Mouse (Mus musculus): Measurements from ENCODE around the gene Hsp90ab1. TPM values are rescaled to one million over a fixed set of nuclear protein-coding genes. Genes with fewer than 3 reads are reported as not detected.
A peak's percentile ranks its signal among the peaks of the same experiment; 100 is the strongest.

The Hsp90ab1 gene
- polyA plus RNA-seq, 1 experiment from 2014 or later: 1,628 TPM

DNA sequence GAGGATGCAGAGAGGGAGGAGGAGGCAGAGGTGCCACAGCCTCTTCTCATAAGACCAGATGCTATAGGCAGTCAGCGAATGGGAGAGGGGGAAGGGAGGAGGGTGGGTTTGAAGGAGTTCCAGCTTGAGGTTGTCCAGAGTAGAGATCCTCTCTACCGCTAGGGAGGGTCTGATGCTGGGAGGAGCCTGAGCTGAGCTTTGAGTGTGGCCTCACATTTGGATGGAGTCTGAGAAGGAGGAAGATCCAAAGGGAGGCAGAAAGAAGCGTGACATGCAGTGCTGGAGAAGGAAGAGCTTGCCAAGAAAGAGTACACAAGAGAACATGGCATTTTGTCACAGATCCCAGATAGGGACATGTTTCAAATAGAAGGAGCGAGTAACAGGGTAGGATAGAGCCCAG is 34.7 kb downstream of the Hsp90ab1 start:
- WGBS: 56% methylated on average over 4 of the region's 4 CpGs
- Histone ChIP-seq H3K36me3 (ENCODE audit: control insufficient read depth, insufficient read depth, low read length) (no peaks in the 10 kb centered on the region), H3K4me3 (ENCODE audit: low read depth, low read length) (no peak overlapping the region), H3K9me3 (ENCODE audit: control insufficient read depth, low read length) (no peaks in the 10 kb centered on the region), H3K27ac (ENCODE audit: low read depth) (no peak overlapping the region), H3K9ac (ENCODE audit: low read length) (no peak overlapping the region), H3K4me1 (replicated peaks; ENCODE audit: control insufficient read depth, insufficient read depth, low read length) (no peaks in the 10 kb centered on the region), H3K4me2 (ENCODE audit: low read length) (no peak overlapping the region), H3K27me3 (replicated peaks; ENCODE audit: control insufficient read depth, insufficient read depth, low read length) (peaks cover 68% of the 10 kb centered on the region)
- ATAC-seq (replicated peaks; ENCODE audit: low FRiP score, low TSS enrichment, low read depth) (no peak), DNase-seq (ENCODE audit: low spot score) (no peak)

DNA sequence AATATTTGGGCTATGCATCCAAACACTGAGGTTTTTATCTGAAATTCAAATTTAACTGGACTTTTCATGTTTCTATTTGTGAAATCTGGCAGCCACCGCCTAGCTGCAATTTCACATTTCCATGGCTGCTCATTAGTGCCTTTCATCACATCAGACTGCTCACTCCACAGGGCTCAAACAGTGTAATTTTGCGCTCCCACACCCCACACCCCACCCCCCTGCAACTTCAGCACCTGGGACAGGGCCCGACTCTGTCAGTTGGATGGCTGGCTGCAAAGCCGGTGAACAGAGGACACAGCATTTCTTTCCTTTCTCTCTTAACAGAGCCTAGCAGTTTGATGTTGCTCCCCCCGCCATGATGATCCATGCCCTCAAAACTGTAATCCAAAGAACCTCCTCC is 36.8 kb downstream of the Hsp90ab1 start:
- H3K4me3 ChIP-seq (ENCODE audit: low read depth, low read length): no peak overlapping the region
- no peaks in the 10 kb centered on the region for H3K9me3 ChIP-seq (ENCODE audit: control insufficient read depth, low read length)
- no peaks in the 10 kb centered on the region for H3K4me1 ChIP-seq (replicated peaks; ENCODE audit: control insufficient read depth, insufficient read depth, low read length)
- H3K9ac ChIP-seq (ENCODE audit: low read length): no peak overlapping the region
- H3K27ac ChIP-seq (ENCODE audit: low read depth): no peak overlapping the region
- DNase-seq (ENCODE audit: low spot score): peak; percentile 84
- WGBS: 18% methylated on average over 5 of the region's 5 CpGs
- H3K27me3 ChIP-seq (replicated peaks; ENCODE audit: control insufficient read depth, insufficient read depth, low read length): peaks cover 70% of the 10 kb centered on the region
- no peak overlapping the region for H3K4me2 ChIP-seq (ENCODE audit: low read length)
- no peak for ATAC-seq (replicated peaks; ENCODE audit: low FRiP score, low TSS enrichment, low read depth)
- H3K36me3 ChIP-seq (ENCODE audit: control insufficient read depth, insufficient read depth, low read length): no peaks in the 10 kb centered on the region

DNA sequence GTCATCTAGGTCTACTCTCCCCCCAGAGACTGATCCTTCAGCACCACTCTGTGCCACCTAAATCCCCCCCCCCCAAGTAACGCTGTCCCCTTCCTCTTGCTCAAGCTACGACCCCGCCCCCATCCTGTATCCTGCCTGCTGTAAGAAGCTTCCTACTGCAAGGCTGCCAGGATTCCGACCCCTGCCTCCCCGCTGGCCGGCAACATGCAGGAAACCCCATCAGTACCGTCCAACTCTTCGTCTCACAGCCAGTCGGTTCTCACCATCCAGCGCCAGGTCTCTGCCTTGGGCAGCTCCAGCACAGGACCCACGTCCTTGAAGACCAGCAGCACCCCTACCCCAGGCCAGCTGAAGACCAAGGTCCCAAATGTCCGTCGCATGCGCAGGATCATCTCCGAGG is 40.2 kb downstream of the Hsp90ab1 start:
- no peak for DNase-seq (ENCODE audit: low spot score)
- Histone ChIP-seq H3K27ac (ENCODE audit: low read depth) (no peak overlapping the region), H3K9me3 (ENCODE audit: control insufficient read depth, low read length) (no peaks in the 10 kb centered on the region), H3K4me3 (ENCODE audit: low read depth, low read length) (no peak overlapping the region), H3K4me2 (ENCODE audit: low read length) (no peak overlapping the region), H3K27me3 (replicated peaks; ENCODE audit: control insufficient read depth, insufficient read depth, low read length) (peaks cover 63% of the 10 kb centered on the region), H3K4me1 (replicated peaks; ENCODE audit: control insufficient read depth, insufficient read depth, low read length) (no peaks in the 10 kb centered on the region), H3K36me3 (ENCODE audit: control insufficient read depth, insufficient read depth, low read length) (no peaks in the 10 kb centered on the region), H3K9ac (ENCODE audit: low read length) (no peak overlapping the region)
- ATAC-seq (replicated peaks; ENCODE audit: low FRiP score, low TSS enrichment, low read depth): no peak
- WGBS: 47% methylated on average over 15 of the region's 15 CpGs

DNA sequence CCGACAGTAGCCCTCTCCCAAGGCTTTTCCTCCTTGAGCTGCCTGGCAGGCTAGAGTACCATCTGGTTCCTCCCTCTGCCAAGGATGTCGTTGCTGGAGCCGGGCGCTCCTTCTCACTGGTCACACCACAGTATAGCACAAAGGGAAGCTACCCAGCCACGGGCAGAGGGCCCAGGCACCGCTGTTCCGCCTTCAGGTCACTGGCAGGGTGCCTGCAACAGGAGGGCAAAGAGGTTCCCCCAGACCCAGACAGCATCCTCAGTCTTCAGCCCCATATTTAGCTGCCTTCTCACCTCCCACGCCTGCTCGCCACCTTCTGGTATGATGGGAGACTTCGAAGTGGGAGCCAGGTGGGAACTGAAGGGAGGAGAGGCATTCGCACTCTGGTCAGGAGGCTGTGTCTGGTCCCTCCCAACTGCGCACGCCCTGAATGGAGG is 42.7 kb downstream of the Hsp90ab1 start:
- Histone ChIP-seq H3K9ac (ENCODE audit: low read length) (no peak overlapping the region), H3K4me1 (replicated peaks; ENCODE audit: control insufficient read depth, insufficient read depth, low read length) (no peaks in the 10 kb centered on the region), H3K4me2 (ENCODE audit: low read length) (no peak overlapping the region), H3K36me3 (ENCODE audit: control insufficient read depth, insufficient read depth, low read length) (no peaks in the 10 kb centered on the region), H3K4me3 (ENCODE audit: low read depth, low read length) (no peak overlapping the region), H3K27ac (ENCODE audit: low read depth) (no peak overlapping the region), H3K27me3 (replicated peaks; ENCODE audit: control insufficient read depth, insufficient read depth, low read length) (peaks cover 46% of the 10 kb centered on the region), H3K9me3 (ENCODE audit: control insufficient read depth, low read length) (no peaks in the 10 kb centered on the region)
- WGBS: 44% methylated on average over 13 of the region's 13 CpGs
- DNase-seq (ENCODE audit: low spot score) (no peak), ATAC-seq (replicated peaks; ENCODE audit: low FRiP score, low TSS enrichment, low read depth) (no peak)

DNA sequence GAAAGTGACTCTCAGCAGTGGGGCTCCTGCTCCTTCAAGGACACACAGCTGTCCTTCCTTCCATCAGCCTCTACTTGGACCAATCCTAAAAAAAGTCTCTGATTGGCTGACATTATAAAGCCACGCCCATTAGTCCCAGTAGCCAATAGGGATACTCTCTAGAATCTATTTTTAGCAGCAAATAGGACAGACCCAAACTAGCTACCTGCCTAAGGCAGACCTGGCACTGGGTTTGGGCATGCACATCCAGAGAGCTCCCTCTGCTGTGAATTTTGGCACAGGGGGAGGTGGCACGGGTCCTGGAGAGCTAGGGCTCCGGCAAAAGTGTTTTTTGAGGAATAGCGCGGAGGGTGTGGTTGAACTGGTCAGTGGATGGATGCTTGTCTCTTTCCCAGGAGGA is 46.5 kb downstream of the Hsp90ab1 start:
- no peak overlapping the region for H3K27ac ChIP-seq (ENCODE audit: low read depth)
- peaks cover 29% of the 10 kb centered on the region for H3K27me3 ChIP-seq (replicated peaks; ENCODE audit: control insufficient read depth, insufficient read depth, low read length)
- no peak overlapping the region for H3K4me2 ChIP-seq (ENCODE audit: low read length)
- no peaks in the 10 kb centered on the region for H3K36me3 ChIP-seq (ENCODE audit: control insufficient read depth, insufficient read depth, low read length)
- no peak for ATAC-seq (replicated peaks; ENCODE audit: low FRiP score, low TSS enrichment, low read depth)
- DNase-seq (ENCODE audit: low spot score): no peak
- 25% methylated on average over 5 of the region's 5 CpGs for WGBS
- H3K9ac ChIP-seq (ENCODE audit: low read length): no peak overlapping the region
- H3K4me1 ChIP-seq (replicated peaks; ENCODE audit: control insufficient read depth, insufficient read depth, low read length): peaks cover 6% of the 10 kb centered on the region; the same call in 1 of the 2 replicates
- no peak overlapping the region for H3K4me3 ChIP-seq (ENCODE audit: low read depth, low read length)
- no peaks in the 10 kb centered on the region for H3K9me3 ChIP-seq (ENCODE audit: control insufficient read depth, low read length)

DNA sequence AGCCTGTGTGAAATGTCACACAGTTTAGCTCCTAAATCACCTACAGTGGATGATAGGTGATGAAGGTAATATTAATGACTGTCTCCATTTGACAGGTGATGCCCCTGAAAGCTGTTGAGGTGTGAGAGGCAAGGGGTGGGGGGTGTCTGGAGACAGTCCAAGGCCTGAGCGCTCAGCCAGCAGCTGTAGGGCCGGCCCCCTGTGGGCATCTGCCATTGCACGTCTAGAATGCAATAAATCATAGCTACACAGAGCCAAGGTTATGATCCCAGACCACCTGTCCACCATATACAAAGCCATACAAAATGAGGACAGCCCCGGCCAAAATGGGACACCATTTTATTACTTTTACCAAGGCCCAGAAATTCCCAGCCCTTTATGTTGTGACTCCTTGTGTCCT is 48.1 kb downstream of the Hsp90ab1 start:
- H3K27me3 ChIP-seq (replicated peaks; ENCODE audit: control insufficient read depth, insufficient read depth, low read length): peaks cover 20% of the 10 kb centered on the region
- H3K9ac ChIP-seq (ENCODE audit: low read length): no peak overlapping the region
- ATAC-seq (replicated peaks; ENCODE audit: low FRiP score, low TSS enrichment, low read depth) (no peak), DNase-seq (ENCODE audit: low spot score) (no peak)
- peaks cover 6% of the 10 kb centered on the region; the same call in 1 of the 2 replicates for H3K4me1 ChIP-seq (replicated peaks; ENCODE audit: control insufficient read depth, insufficient read depth, low read length)
- peaks cover 5% of the 10 kb centered on the region; the same call in 1 of the 2 replicates for H3K36me3 ChIP-seq (ENCODE audit: control insufficient read depth, insufficient read depth, low read length)
- H3K27ac ChIP-seq (ENCODE audit: low read depth): no peak overlapping the region
- 55% methylated on average over 4 of the region's 4 CpGs for WGBS
- H3K4me2 ChIP-seq (ENCODE audit: low read length): no peak overlapping the region
- H3K4me3 ChIP-seq (ENCODE audit: low read depth, low read length): no peak overlapping the region
- H3K9me3 ChIP-seq (ENCODE audit: control insufficient read depth, low read length): no peaks in the 10 kb centered on the region

DNA sequence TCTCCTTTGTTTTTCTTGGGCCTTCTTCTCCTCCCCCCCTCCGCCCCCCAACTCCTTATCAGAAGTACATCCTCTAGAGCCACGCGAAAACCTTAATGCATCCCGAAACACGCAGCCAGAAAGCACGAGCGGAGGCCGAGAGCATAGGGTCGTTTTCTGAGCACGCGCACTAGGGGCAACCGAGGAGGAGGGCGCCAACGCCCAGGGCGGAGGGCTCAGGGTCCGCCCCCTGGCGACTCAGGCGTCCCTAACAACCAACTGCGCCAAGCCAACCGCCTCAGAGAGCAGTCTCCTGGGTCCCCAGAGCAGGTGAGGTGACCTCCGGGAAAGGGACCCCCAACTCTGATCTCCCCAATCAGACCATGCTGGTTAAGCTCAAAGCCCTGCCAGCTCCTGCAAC is 49.8 kb downstream of the Hsp90ab1 start, which contains the start of gene Tcte1:
Gene Tcte1 (plus strand): TSS at position 172 of the 400 bp plus-strand sequence.
- no peak within 1 kb of the TSS for H3K27ac ChIP-seq (ENCODE audit: low read depth)
- DNase-seq (ENCODE audit: low spot score) (peak; percentile 75), ATAC-seq (replicated peaks; ENCODE audit: low FRiP score, low TSS enrichment, low read depth) (peak; percentile 70)
- H3K4me1 ChIP-seq (replicated peaks; ENCODE audit: control insufficient read depth, insufficient read depth, low read length): peaks cover 6% of the 10 kb centered on the region; the same call in 1 of the 2 replicates
- peaks cover 13% of the 10 kb centered on the region for H3K36me3 ChIP-seq (ENCODE audit: control insufficient read depth, insufficient read depth, low read length)
- H3K9ac ChIP-seq (ENCODE audit: low read length): 0 out of 2 replicates have a peak within 1 kb of the TSS, but pooled peaks have one; percentile 0
- peaks cover 9% of the 10 kb centered on the region for H3K27me3 ChIP-seq (replicated peaks; ENCODE audit: control insufficient read depth, insufficient read depth, low read length)
- no peaks in the 10 kb centered on the region for H3K9me3 ChIP-seq (ENCODE audit: control insufficient read depth, low read length)
- peak within 1 kb of the TSS; percentile 79 for H3K4me2 ChIP-seq (ENCODE audit: low read length)
- peak within 1 kb of the TSS; percentile 35 for H3K4me3 ChIP-seq (ENCODE audit: low read depth, low read length)
- WGBS: 0% methylated on average over 21 of the region's 21 CpGs

DNA sequence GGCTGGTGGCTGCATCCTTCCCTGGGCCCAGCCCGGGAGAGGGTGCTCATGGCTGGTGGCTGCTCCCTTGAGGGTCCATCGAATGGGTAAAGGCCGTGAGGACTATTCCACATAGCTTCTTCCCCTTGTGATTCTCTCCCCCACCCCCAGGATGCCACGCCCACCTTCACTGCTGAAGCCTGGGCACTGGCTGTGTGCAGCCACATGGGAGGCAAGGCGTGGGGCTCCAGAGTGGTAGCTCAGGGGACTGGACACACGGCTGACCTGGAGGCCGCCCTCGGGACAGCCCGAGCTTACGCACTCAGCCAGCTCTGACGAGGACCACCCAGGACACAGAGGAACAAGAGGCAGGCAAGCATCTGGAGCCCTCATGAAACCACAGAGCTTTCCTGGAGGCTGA is 52.9 kb downstream of the Hsp90ab1 start:
- WGBS: 78% methylated on average over 11 of the region's 11 CpGs
- H3K9ac ChIP-seq (ENCODE audit: low read length): no peak overlapping the region
- peaks cover 6% of the 10 kb centered on the region; the same call in 1 of the 2 replicates for H3K4me1 ChIP-seq (replicated peaks; ENCODE audit: control insufficient read depth, insufficient read depth, low read length)
- ATAC-seq (replicated peaks; ENCODE audit: low FRiP score, low TSS enrichment, low read depth) (no peak), DNase-seq (ENCODE audit: low spot score) (no peak)
- no peak overlapping the region for H3K4me2 ChIP-seq (ENCODE audit: low read length)
- H3K9me3 ChIP-seq (ENCODE audit: control insufficient read depth, low read length): no peaks in the 10 kb centered on the region
- H3K27me3 ChIP-seq (replicated peaks; ENCODE audit: control insufficient read depth, insufficient read depth, low read length): peaks cover 9% of the 10 kb centered on the region
- peaks cover 28% of the 10 kb centered on the region for H3K36me3 ChIP-seq (ENCODE audit: control insufficient read depth, insufficient read depth, low read length)
- no peak overlapping the region for H3K27ac ChIP-seq (ENCODE audit: low read depth)
- H3K4me3 ChIP-seq (ENCODE audit: low read depth, low read length): no peak overlapping the region

DNA sequence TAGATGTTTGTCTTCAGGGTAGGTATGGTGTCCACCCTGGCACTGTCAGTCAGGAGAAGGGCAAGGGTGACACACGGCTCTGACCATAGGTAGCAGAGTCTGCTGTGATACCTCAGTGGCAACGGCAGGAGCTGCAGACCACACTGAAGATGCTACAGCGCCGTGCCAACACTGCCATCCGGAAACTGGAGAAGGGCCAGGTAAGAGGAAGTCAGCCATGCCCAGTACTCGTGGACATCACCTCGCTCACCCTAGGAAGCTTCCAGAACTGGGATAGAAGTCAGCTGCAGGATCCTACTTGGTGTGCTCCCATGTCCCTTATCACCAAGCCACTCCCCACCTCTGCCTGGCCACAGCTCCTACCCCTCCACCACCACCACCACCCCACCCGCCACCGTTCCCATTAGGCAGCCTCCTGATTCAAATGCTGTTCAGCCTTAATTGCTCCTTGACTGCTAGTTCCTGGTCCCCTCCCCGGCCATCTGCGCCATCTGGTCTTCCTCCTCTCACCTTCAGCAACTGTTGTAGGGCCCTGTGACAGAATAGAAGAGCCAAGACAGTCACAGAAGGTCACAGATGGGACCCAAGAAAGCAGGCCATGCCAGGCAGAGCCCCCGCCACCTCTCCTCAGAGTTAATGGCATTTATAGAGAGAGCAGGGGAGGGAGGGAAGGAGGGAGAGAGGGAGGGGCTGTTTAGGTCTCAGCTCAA is 54.1 kb downstream of the Hsp90ab1 start:
- Histone ChIP-seq H3K9ac (ENCODE audit: low read length) (no peak overlapping the region), H3K9me3 (ENCODE audit: control insufficient read depth, low read length) (no peaks in the 10 kb centered on the region), H3K27ac (ENCODE audit: low read depth) (no peak overlapping the region), H3K4me2 (ENCODE audit: low read length) (no peak overlapping the region), H3K4me1 (replicated peaks; ENCODE audit: control insufficient read depth, insufficient read depth, low read length) (peaks cover 6% of the 10 kb centered on the region; the same call in 1 of the 2 replicates), H3K36me3 (ENCODE audit: control insufficient read depth, insufficient read depth, low read length) (peaks cover 28% of the 10 kb centered on the region), H3K4me3 (ENCODE audit: low read depth, low read length) (no peak overlapping the region), H3K27me3 (replicated peaks; ENCODE audit: control insufficient read depth, insufficient read depth, low read length) (no peaks in the 10 kb centered on the region)
- 71% methylated on average over 12 of the region's 12 CpGs for WGBS
- DNase-seq (ENCODE audit: low spot score) (no peak), ATAC-seq (replicated peaks; ENCODE audit: low FRiP score, low TSS enrichment, low read depth) (no peak)
